Mouse (Mus musculus) megakaryocyte, adult 5-6 weeks (primary cell): ENCODE data around the gene Sesn3. TPM values are rescaled to one million over a fixed set of nuclear protein-coding genes. Genes with fewer than 3 reads are reported as not detected.
"Not testable (repeated sequence)": the region's sequence is repeated elsewhere in the genome, so short reads cannot be mapped to it uniquely, and the experiment has no call there.

ENCODE experiments used
- ATAC-seq: 2 replicates; pipeline ENCODE4 v1.8.0; 2016; ENCODE audit warnings: mild to moderate bottlenecking, inconsistent platforms; ENCODE audit not compliant: poor library complexity, severe bottlenecking
- total RNA-seq, 2 experiments: library from RNA; stranded (forward) in 1 of 2; stranded (reverse) in 1 of 2; fragments of 153-499, 151-499 nt in 1 of 2; fragments of 221-1000, 200-1000 nt in 1 of 2; gene quantifications; 2 replicates each; pipeline versions ENCODE4 v1.2.3 to v1.2.4; 2015 to 2017

The Sesn3 gene
- total RNA-seq, 2 experiments from 2014 or later: 4.1 to 7.5 TPM

DNA sequence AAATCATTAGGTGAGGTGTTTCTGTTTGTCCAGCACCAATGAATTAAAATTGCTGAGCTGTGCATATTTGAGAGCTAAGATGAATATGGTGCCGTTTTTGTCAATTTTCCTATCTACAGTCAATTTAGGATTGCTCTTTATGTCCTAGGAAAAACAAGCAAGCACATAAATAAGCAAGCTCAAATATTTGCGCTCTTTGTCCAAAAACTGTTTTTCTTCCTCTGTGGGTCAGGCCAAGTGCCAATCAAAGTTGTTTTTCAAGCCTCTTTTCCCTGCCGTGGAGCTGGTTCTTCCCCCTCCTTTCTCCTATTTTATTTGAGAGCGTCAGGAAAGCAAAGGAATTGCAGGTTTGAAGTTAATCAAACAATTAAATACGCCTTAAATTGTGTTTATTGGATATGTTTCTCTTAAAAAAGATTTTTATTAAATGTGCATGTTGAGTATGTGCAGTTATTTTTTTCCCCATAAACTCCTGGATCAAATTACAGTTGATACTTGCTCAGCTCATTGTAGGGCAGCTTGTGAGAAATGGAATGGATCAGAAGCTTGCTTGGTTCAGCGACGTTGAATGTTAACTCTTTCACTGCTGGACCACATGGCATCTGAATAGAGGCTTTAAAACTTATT, 2.6 kb downstream of the Sesn3 start:
- no peak for ATAC-seq

DNA sequence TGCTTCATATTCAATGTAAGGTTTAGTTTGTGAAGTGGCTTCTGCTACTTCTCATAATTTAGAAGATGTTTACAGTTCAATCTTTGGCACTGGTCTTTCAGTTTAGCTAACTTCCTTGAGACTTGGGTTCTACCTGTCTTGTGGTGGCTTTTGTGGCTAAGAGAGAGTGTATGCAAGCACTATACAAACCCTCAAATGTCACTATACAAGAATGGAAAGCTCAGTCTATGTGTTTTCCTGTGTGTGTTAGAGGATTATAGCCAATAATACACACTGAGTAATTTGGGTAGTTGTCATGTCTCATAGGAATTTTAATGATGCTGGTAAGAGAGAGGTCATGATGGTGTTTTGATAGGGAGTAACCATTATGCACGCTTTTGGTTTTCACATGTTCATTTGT, 5.8 kb downstream of the Sesn3 start:
- ATAC-seq: no peak

DNA sequence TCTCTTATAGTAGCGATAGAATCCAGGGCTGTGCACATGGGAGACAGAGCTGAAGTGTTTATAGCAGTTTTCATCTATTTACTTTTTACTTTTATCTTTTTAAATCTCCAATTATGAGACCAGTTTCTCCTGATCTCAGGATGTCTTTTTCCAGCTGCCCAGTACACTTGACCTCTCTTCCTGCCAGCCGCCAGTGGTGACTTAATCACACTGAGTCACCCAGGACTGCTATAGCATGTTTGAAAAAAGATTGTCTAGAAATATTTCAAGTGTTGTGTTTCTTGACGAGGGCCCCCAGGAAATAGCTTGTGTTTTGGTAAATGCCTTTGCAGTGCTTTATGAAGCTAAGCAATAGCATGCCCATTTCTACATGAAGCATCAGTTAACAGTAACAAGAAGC, 10.2 kb downstream of the Sesn3 start:
- ATAC-seq: no peak

DNA sequence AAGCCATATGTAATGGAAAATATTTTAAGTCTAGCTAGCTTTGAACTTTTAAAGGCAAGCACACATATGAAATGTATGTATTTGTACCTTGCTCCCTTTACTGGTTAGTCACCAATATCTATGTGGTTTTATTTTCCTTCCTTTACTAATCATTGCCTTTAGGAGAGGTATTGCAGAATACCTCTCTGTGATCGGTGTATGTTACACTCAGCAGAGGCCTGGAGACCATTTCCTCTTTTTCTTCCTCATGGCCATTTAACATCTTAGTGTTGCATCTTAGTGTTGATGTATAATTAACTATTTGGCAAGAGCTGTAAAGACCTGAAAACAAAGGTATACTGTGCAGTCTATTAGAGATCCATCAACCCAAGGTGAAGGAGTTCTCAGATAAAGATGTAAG, 12.4 kb downstream of the Sesn3 start:
- peak; percentile 49 for ATAC-seq

DNA sequence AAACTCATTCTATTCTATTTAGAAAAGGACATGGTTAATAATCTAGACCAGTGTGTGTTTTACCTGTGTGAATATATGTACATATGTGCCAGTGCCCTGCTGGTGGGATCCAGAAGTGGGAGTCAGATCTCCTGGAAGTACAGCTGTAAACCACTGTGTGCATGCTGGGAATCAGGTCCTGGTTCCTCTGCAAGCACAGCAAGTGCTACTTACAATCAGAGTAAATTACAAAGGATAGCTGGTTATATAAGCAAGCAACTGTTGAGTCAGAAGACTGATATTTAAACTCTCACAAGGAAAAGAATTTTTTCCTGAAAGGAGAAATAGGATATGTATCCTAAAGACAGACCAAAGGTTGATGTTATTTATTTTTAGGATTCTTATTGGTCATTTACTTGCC, 13.6 kb downstream of the Sesn3 start:
- ATAC-seq: no peak

DNA sequence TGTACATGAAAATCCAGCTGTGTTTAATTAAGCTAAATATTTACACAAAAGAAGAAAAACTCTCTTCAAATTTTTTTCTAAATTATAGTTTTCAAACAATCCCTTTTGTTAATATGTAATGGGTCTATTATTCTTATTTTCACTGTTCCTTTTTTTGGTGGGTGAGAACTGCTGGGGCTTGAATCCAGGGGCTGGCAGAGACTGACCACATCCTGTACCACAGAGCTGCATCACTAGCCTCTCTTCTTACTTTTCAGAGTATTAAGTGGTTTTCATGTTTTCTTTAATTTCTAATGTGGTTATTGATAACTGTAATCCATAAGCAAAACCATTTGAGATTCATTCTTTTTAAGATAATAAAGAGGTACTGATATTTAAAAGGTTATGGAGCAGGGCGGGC, 19.0 kb downstream of the Sesn3 start:
- peak; percentile 49; the same call in 1 of the 2 replicates for ATAC-seq

DNA sequence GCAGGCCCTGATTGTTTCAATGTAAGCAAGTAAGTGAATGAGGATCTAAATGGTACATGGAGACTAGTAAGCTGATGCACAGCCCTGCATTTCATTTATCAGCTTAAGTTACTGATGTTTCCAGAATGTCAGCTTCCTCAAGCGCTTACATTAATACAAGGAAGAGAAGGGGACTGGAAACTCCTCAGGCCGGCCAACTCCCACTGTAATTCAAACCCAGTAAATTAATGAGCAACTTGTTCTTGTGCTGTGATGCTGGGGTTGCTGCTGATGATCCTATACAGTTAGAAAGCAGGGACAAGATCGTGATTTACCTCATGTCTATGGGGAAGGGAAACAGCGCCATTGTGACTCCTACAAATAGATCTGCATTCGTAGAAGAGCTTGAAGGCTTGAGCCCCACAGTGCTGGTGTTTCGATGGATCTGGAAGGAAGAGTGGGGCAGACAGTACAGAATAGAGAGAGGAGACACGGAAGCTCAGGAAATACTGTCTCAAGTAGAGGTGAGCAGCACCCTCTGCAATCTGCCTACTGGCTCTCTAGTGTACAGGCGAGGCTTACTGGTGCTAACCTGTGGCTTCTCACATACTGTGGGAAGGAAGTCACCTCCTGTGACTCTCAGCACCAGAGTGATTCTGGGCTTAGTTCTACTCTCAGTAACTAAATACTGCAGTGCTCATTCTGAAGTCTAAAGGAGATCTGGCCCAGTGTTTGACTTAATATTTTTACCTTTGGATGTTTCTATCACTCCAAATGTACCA, 21.0 kb downstream of the Sesn3 start:
- ATAC-seq: peak; percentile 69

DNA sequence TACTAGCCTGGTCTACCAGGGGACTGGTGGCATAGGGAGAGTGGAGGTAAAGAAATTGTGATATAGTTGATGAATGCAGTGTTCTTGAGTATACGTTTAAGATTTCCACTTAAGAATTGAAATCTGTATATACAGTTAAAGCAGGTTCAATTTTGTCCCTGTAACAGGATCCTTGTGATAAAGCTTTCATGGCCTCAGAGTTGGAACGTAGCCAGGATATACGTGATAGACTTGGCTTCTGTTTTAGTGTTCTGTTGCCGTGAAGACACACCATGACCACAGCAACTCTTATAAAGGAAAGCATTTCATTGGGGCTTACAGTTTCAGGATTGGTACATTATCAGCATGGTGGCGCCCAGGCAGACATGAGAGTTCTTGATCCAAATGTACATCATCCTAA, 22.3 kb downstream of the Sesn3 start:
- ATAC-seq: no peak

DNA sequence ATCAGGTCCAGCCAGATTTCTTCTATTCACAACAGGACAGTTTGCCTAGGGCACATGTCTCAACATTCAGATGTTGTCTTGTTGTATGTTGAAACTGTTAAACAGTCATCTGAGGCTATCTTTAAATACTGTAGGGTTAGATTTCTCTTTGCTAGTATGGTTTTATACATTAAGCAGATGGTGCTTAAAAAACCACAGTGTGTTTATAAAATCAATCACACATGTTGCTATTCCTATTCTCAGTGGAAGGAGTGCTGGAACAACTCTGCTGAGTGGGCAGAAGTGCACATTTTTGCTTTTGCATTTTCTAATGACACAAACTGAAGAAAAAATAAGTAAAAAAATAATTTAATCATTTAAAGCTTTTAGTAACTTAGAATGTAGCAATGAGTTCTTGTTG, 25.0 kb downstream of the Sesn3 start:
- ATAC-seq: no peak

DNA sequence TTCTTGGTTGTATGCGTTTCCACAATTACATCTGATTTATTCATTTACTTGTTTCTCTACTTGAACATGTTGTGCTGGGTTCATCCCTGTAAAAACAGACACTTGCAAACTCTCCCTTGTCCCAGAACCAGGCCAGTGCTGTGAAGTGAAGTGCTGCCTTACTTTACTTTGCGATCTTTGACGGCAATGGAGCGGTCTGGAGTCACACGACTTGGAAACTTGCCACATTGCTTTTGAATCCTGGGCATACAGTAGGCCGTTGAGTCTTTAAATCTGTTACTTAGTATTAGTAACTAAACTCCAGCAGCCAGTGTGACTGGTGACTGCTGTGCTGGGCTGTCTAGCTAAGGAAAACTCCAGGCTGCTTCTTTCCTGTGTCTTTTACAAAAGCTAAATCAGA, 25.9 kb downstream of the Sesn3 start:
- ATAC-seq: no peak

DNA sequence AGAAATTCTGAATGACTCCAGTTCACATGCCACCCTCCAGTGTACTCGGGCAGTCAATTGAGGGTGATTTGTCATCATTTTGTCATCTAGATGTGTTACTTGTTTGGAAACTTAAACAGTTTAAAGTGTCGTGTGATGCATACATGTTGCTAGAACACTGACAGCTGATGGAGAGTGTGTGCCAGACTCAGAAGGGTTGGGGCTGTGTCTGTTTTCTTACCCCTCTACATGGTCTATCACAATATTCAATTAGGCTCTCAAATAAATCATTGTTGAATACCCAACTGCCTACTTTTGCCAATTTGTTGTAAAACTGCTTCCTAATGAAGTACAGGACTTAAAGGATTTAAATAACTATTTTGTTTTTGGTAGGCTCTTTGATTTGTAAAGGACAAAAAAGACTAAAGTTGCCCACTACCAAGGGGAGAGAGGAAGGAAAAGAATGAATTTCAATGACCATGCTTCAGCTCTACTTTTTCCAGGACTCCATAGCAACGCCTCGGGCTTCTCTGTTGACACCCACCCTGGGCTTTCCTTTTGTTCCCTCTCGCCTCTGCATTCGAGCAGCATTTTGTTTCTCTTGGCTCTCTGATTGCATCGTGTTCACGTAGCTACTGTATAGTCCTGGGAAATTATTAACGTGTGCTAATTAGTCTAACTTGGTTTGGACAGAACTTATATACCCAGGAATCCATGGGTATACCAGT, 29.5 kb downstream of the Sesn3 start:
- no peak for ATAC-seq

DNA sequence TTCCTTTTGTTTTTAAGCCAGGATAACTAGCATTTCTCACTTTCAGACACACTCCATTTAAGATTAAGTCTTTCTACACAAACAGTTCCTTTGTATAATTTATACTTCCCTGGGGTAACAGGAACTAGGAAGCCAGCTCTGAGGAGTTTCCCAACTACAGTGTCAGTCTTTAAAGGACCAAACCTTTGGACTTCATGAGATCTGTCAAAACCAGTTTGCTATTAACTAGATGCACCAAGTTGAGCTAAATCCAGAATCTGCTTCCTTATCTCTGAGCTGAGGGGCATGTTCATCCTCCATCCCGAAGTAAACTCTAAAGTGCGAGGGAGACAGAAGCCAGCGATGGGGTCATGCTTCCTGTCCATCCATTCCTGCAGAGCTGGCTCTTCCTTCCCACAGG, 32.5 kb downstream of the Sesn3 start:
- ATAC-seq: no peak

DNA sequence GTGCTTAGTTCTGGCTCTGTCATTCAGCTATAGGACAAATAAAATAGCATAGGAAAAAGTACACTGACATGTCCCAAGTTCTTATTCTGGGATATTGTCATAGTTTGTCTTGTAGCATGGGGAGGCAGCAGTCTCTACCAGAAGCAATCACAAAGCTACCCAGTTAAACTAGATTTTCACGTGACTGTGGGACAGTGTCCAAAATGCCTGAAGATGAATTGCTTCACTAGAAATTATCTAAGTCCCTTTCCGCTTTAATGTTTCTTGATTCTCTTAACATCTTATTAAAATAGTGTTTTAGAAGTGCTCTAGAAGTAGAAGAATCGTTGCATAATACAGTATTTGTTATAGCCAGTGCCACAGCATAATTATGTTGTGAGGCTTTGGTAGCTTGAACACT, 39.1 kb downstream of the Sesn3 start:
- ATAC-seq: no peak

DNA sequence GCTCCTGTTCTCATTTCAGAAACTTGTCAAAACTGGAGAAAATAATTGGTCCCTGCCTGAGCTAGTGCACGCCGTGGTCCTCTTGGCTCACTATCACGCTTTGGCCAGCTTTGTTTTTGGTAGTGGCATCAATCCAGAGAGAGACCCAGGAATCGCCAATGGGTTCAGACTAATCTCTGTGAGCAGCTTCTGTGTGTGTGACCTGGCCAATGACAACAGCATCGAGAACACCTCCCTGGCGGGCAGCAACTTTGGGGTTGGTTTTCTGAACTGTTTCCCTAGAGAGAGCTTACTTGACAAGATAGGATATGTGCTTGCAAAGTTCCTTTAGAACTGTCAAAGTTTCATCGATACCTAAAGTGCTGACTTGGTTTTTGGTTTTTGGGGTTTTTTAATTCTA, 39.6 kb downstream of the Sesn3 start:
- no peak for ATAC-seq

DNA sequence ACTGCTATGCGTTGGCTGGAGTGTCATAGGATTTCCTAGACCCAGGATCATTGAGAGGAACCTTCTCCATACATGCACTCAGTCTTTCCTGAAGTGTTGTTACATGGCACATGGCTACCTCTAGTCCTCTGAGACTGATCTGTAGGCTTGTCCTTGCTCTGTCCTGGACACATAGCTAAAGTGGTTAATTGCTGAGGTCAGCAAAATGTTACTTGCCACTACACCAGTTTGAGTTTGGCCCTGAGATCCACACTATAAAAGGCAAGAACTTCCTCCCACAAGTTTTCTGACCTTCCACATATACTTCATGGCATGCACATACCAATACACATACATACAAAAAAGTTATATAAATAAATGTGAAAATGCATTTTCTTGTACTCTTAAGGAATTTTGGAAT, 41.8 kb downstream of the Sesn3 start:
- no peak for ATAC-seq

DNA sequence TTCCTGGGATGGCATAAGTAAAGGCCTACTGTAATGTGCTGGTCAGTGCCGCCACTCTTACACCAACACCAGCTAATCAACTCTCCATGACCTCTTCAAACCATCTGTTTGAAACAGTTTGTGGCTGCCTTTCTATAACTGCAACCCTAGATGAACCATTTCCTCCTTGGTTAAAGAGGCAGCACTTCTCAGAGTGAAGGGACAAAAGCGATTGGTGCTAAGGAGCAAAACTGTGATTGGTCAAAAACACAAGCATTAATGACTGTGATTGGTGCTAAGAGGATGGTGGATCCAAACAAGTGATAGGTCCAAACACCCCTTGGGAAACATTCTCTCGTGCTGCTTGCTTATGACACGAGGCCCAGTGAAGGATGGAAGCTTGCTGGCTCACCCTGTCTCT, 61.0 kb downstream of the Sesn3 start:
- no peak for ATAC-seq

DNA sequence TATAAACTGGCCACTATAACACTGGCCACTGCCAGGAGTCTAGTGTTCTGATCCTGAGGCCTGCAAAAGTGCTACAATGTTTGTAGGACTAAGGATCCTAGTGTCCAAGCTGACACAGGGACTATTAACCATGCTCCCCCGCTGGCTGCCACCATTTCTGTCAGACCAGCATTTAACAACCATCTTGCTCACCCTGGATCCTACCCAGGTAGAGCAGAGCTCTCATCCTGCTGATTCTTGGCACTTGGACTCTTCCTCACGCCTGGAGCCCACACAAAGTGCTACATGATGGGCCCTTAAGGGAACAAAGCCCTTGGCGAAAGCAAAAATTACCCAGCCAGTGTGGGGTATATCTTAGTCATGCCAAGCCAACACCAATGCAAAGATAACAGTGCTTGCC, 62.0 kb downstream of the Sesn3 start:
- ATAC-seq: no peak

DNA sequence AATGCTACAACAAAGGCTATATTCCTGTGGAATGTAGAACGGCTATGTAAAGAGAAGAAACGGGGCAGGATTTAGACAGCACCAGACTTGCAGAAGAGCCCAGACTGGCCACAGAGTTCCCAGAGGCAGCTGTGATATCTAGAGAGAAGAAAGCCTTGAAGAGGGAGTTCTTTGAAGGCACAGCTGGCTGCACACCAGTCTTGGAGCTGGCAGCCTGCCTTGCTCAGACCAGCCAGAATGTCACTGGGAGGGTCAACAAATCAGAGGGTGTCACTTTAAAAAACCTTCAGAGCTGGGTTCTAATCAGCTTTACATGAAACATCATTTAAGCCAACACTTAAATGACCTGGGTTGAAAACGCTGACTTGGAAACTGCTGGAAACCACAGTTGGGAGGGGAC, 63.8 kb downstream of the Sesn3 start:
- ATAC-seq: no peak

DNA sequence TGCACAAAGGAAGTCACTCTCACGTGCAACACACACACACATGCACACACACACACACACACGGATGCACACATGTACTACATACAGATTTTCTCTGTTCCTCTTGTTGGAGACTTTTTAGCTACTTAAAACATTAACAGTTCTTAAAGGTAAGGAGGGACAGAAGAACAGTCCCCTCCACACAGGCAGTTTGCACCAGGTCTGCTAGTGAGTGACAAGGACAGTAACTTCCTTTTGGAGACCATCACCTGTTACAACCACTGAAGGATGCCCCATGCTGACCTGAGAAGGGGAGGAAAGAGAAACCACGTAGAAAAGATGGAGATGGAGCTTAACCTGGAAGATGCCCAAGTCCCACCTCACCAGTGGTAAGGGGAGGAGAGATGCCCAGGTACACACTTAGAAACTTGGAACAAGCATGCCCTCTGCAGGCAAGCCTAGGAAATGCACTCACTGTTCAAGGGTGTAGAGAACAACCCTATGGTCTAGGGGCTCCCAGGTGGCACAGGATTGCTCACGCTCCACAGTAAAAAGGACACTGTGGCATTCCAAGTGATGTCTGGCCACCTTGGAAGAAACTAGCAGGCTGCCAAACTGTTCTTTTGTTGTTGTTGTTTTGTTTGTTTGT, 67.3 kb downstream of the Sesn3 start:
- peak; percentile 82 for ATAC-seq

DNA sequence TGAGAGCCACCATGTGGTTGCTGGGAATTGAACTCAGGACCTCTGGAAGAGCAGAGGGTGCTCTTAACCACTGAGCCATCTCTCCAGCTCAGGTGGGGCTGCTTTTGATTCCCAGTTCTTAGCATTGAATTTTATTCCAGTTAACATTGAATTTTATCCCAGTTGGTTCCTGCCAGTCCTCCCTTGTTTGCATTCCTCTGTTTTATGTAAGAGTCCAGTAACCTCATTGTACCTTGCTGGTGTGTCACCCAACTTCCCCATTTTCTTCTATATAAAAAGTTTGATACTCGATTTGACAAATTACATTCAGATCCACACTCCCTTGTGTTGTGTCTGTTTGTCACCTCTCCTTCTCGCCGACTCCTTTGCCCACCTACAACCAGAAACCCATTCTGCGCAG, 71.0 kb downstream of the Sesn3 start:
- ATAC-seq: not testable (repeated sequence)

DNA sequence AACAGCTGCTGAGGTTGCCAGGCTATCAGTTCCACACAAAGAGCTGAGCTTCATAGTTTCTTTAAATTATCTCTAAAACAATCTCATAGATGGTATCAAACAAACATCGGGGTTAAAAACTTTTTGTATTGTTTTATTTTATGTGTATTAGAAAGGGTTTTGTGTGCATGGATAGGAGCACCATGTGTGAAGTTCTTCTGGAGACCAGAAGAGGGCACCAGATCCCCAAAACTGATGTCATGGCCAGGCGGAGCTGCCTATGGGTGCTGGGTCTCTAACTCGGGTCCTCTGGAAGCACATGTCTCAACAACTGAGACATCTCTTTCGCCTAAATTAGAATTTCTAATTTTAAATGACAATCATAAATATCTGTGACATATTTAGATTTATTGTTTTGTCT, 73.5 kb downstream of the Sesn3 start:
- peak; percentile 74 for ATAC-seq

DNA sequence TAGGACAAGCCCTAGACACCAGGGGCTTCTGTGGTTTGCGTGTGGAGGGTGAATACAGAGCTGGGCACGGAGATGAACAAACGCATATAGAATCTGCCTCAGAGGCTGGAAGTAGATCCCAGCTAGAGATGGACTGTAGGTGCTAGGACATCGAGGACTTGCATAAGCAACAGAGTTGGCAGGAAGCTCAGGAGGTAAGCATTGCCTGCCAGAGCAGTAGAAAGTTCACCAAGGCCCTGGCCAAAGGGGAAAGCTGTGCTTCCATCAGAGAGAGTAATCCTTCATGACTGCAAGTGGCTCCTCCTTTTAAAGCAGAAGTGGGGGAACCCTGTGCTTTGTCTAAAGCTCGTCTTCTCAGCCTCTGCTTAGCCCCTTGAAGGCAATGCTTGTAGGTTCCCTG, 74.5 kb downstream of the Sesn3 start:
- ATAC-seq: no peak
